Mouse (Mus musculus): Measurements from ENCODE around the gene Phlpp2. TPM values are rescaled to one million over a fixed set of nuclear protein-coding genes. Genes with fewer than 3 reads are reported as not detected.

Phlpp2 gene
- polyA plus RNA-seq, 1 experiment: 10.4 TPM

GRCm38 (mm10) chr8:109958036-109958655, 89.8 kb downstream of the Phlpp2 start:
- no peak for DNase-seq (ENCODE audit: low read depth, low spot score)
- 11% methylated on average over 12 of the region's 12 CpGs for WGBS

- DNase-seq (ENCODE audit: low read depth, low spot score): no peak
- WGBS: 69% methylated on average over 4 of the region's 4 CpGs
These were observed 90.8 kb downstream of the Phlpp2 start for GRCm38 (mm10) chr8:109959112-109959511.

- no peak for DNase-seq (ENCODE audit: low read depth, low spot score)
- 2% methylated on average over 64 of the region's 64 CpGs for WGBS
These were observed 93.5 kb downstream of the Phlpp2 start, which contains the start of gene Marveld3 for GRCm38 (mm10) chr8:109961693-109962367. Marveld3 (minus strand) TSS chr8:109962203.

- no peak for DNase-seq (ENCODE audit: low read depth, low spot score)
- 37% methylated on average over 9 of the region's 9 CpGs for WGBS
These were observed 94.6 kb downstream of the Phlpp2 start for GRCm38 (mm10) chr8:109962896-109963295.

GRCm38 (mm10) chr8:109963421-109963820, 95.1 kb downstream of the Phlpp2 start:
- no peak for DNase-seq (ENCODE audit: low read depth, low spot score)
- WGBS: 48% methylated on average over 13 of the region's 13 CpGs

- no peak for DNase-seq (ENCODE audit: low read depth, low spot score)
- 72% methylated on average over 4 of the region's 4 CpGs for WGBS
These were observed 95.8 kb downstream of the Phlpp2 start for GRCm38 (mm10) chr8:109964106-109964505.

GRCm38 (mm10) chr8:109968837-109969236, 100.5 kb downstream of the Phlpp2 start:
- WGBS: 44% methylated on average over 10 of the region's 10 CpGs
- no peak for DNase-seq (ENCODE audit: low read depth, low spot score)

- 4% methylated on average over 9 of the region's 9 CpGs for WGBS
- DNase-seq (ENCODE audit: low read depth, low spot score): no peak
These were observed 102.0 kb downstream of the Phlpp2 start for GRCm38 (mm10) chr8:109970323-109970722.

- no peak for DNase-seq (ENCODE audit: low read depth, low spot score)
- 84% methylated on average over 4 of the region's 4 CpGs for WGBS
These were observed 104.6 kb downstream of the Phlpp2 start for GRCm38 (mm10) chr8:109972901-109973300.

GRCm38 (mm10) chr8:109979339-109979738, 111.0 kb downstream of the Phlpp2 start:
- no peak for DNase-seq (ENCODE audit: low read depth, low spot score)
- WGBS: 25% methylated on average over 6 of the region's 6 CpGs

- 83% methylated on average over 15 of the region's 15 CpGs for WGBS
- no peak for DNase-seq (ENCODE audit: low read depth, low spot score)
These were observed 114.2 kb downstream of the Phlpp2 start for GRCm38 (mm10) chr8:109982386-109983105.

- WGBS: 16% methylated on average over 5 of the region's 5 CpGs
- no peak for DNase-seq (ENCODE audit: low read depth, low spot score)
These were observed 115.6 kb downstream of the Phlpp2 start for GRCm38 (mm10) chr8:109983944-109984343.

GRCm38 (mm10) chr8:109986384-109986783, 118.0 kb downstream of the Phlpp2 start:
- 21% methylated on average over 7 of the region's 7 CpGs for WGBS
- no peak for DNase-seq (ENCODE audit: low read depth, low spot score)

GRCm38 (mm10) chr8:109987776-109988175, 119.4 kb downstream of the Phlpp2 start:
- DNase-seq (ENCODE audit: low read depth, low spot score): peak; percentile 47
- 33% methylated on average over 7 of the region's 7 CpGs for WGBS

GRCm38 (mm10) chr8:109989151-109989550, 120.8 kb downstream of the Phlpp2 start:
- WGBS: 88% methylated on average over 8 of the region's 8 CpGs
- DNase-seq (ENCODE audit: low read depth, low spot score): no peak

- no peak for DNase-seq (ENCODE audit: low read depth, low spot score)
- 80% methylated on average over 8 of the region's 8 CpGs for WGBS
These were observed 121.9 kb downstream of the Phlpp2 start, which contains the start of gene Tat for GRCm38 (mm10) chr8:109990224-109990623. Tat (plus strand) TSS chr8:109990437.

GRCm38 (mm10) chr8:109992166-109992565, 123.8 kb downstream of the Phlpp2 start:
- no peak for DNase-seq (ENCODE audit: low read depth, low spot score)
- 74% methylated on average over 5 of the region's 5 CpGs for WGBS

GRCm38 (mm10) chr8:109992951-109993350, 124.6 kb downstream of the Phlpp2 start:
- DNase-seq (ENCODE audit: low read depth, low spot score): no peak
- WGBS: 58% methylated on average over 1 of the region's 1 CpGs
